Mouse (Mus musculus) testis, adult 2 months (tissue): ENCODE data around the gene Tmem52.

Experiments used
- CTCF ChIP-seq: fragments of 200-500 bp; IDR thresholded peaks from 2 replicates; pipeline ENCODE4 v1.5.1; 2012; ENCODE audit warnings: low read depth, mild to moderate bottlenecking, inconsistent platforms, low read length, moderate library complexity; ENCODE audit not compliant: control insufficient read depth, insufficient read depth, insufficient replicate concordance
- POLR2A ChIP-seq: fragments of 200-500 bp; IDR thresholded peaks from 2 replicates; pipeline ENCODE4 v1.6.1; 2012; ENCODE audit warnings: low read depth, mild to moderate bottlenecking, inconsistent platforms, low read length, moderate library complexity; ENCODE audit not compliant: control insufficient read depth

GRCm38 (mm10) chr4:155466080-155466479 lies 2.8 kb upstream of the Tmem52 start:
- no peak for TF ChIP-seq CTCF
- no peak for TF ChIP-seq POLR2A
